Mouse (Mus musculus) cerebellum, adult 8-10 months (tissue): ENCODE measurements at regions not wholly inside any gene's neighbourhood (a gene's known extent, or its start where the extent isn't known, plus 50 kb on each side); places are given as distances from the start of the nearest gene placed in this dataset.

Experiments used
- DNase-seq: peaks from one replicate; pipeline ENCODE4 v3.0.0; 2022

GRCm38 (mm10) chr13:101504241-101504640 lies 263.8 kb downstream of the Pik3r1 start:
- DNase-seq = no peak

- no peak for DNase-seq
Observed at GRCm38 (mm10) chr13:101501845-101502284, 266.2 kb downstream of the Pik3r1 start.

- no peak for DNase-seq
Observed at GRCm38 (mm10) chr13:101501061-101501460, 267.0 kb downstream of the Pik3r1 start.

- no peak for DNase-seq
Observed at GRCm38 (mm10) chr13:101491835-101492234, 276.2 kb downstream of the Pik3r1 start.

GRCm38 (mm10) chr13:101490961-101491360 lies 277.1 kb downstream of the Pik3r1 start:
- no peak for DNase-seq

GRCm38 (mm10) chr13:101487621-101488020 lies 280.4 kb downstream of the Pik3r1 start:
- DNase-seq = peak; percentile 84

GRCm38 (mm10) chr13:101485823-101486222 lies 282.2 kb downstream of the Pik3r1 start:
- DNase-seq = no peak

- no peak for DNase-seq
Observed at GRCm38 (mm10) chr13:101483816-101484215, 284.2 kb downstream of the Pik3r1 start.

GRCm38 (mm10) chr13:101481551-101482184 lies 286.3 kb downstream of the Pik3r1 start:
- DNase-seq = no peak

GRCm38 (mm10) chr13:101479297-101479652 lies 288.7 kb downstream of the Pik3r1 start:
- DNase-seq = peak; percentile 86

- DNase-seq = no peak
Observed at GRCm38 (mm10) chr13:101478608-101479296, 289.3 kb downstream of the Pik3r1 start.

GRCm38 (mm10) chr13:101473349-101473748 lies 294.7 kb downstream of the Pik3r1 start:
- no peak for DNase-seq

GRCm38 (mm10) chr13:101470560-101471247 lies 297.3 kb downstream of the Pik3r1 start:
- no peak for DNase-seq

GRCm38 (mm10) chr13:101465748-101466127 lies 302.3 kb downstream of the Pik3r1 start:
- no peak for DNase-seq

GRCm38 (mm10) chr13:101464928-101465747 lies 302.9 kb downstream of the Pik3r1 start:
- no peak for DNase-seq

- DNase-seq = no peak
Observed at GRCm38 (mm10) chr13:101456926-101457325, 311.1 kb downstream of the Pik3r1 start.

- no peak for DNase-seq
Observed at GRCm38 (mm10) chr13:101454276-101454675, 313.7 kb downstream of the Pik3r1 start.

- DNase-seq = peak; percentile 62
Observed at GRCm38 (mm10) chr13:101450501-101450900, 317.5 kb downstream of the Pik3r1 start.

GRCm38 (mm10) chr13:101439517-101439916 lies 328.5 kb downstream of the Pik3r1 start:
- no peak for DNase-seq

GRCm38 (mm10) chr13:101439041-101439440 lies 329.0 kb downstream of the Pik3r1 start:
- DNase-seq = peak; percentile 81

- DNase-seq = no peak
Observed at GRCm38 (mm10) chr13:101433162-101433561, 334.9 kb downstream of the Pik3r1 start.

- no peak for DNase-seq
Observed at GRCm38 (mm10) chr13:101427426-101428221, 340.4 kb downstream of the Pik3r1 start.
